ENCODE assay signal across 9 mouse cellular contexts in the genomic region with DNA sequence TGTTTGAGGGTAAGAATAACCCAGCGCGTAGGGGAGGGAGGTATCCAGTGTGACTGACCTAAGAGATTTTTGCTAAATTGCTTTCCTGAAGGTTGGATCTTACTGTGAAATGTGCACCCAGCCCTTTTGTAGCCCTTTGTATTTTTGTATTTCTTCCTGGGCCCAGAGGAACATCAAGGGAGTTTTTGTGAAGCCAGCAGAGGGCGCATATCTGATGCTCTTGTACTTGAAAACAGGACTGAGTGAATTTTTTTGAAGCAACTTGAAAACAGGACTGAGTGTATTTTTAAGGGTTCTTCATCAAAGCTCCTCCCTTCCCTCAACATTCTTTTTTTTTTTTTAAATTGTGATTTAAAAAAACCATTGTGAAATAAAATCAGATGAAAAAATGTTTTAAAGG.
A peak's percentile ranks its signal among the peaks of the same experiment; 100 is the strongest.
DNase-seq lines count a peak whose midpoint lies in the region; ATAC-seq lines count a peak whose summit lies in the region.
"Had no signal": no experiment of that assay in that cellular context is flagged by ENCODE, and none has a peak within 500 bp of the region (broad histone marks: within the 10 kb centered on the region; RNA-seq: fewer than 3 reads in every experiment).

No protein-coding gene starts in this region.

- 81% methylated on average over 3 of the region's 3 CpGs for WGBS in midbrain, embryonic 14.5 days
- 84% methylated on average over 3 of the region's 3 CpGs for WGBS in midbrain, embryonic 16.5 days

- peaks cover 12% of the 10 kb centered on the region; the same call in 1 of the 2 replicates for H3K4me1 ChIP-seq in midbrain, embryonic 14.5 days (ENCODE audit: control insufficient read depth, insufficient read depth, low read length)
- peaks cover 24% of the 10 kb centered on the region for H3K4me1 ChIP-seq in midbrain, embryonic 16.5 days (ENCODE audit: control insufficient read depth, insufficient read depth, low read length)

- no peaks in the 10 kb centered on the region for H3K27me3 ChIP-seq in midbrain, embryonic 14.5 days (ENCODE audit: control insufficient read depth, insufficient read depth, low read length)
- no peaks in the 10 kb centered on the region for H3K27me3 ChIP-seq in midbrain, embryonic 16.5 days (ENCODE audit: control insufficient read depth, insufficient read depth, low read depth, low read length)
- H3K27me3 ChIP-seq: liver, embryonic 15.5 days had no signal

- H3K36me3 ChIP-seq in midbrain, embryonic 14.5 days (ENCODE audit: control insufficient read depth, insufficient read depth, low read length), result no peaks in the 10 kb centered on the region
- no peaks in the 10 kb centered on the region for H3K36me3 ChIP-seq in midbrain, embryonic 16.5 days (ENCODE audit: control insufficient read depth, insufficient read depth, low read length)
- H3K36me3 ChIP-seq: liver, embryonic 15.5 days had no signal

- no peak overlapping the region for H3K4me3 ChIP-seq in midbrain, embryonic 14.5 days (replicated peaks; ENCODE audit: low read depth, low read length)
- no peak overlapping the region for H3K4me3 ChIP-seq in midbrain, embryonic 16.5 days (ENCODE audit: low read depth, low read length)
- H3K4me3 ChIP-seq: liver, embryonic 15.5 days had no signal

- no peak overlapping the region for H3K9ac ChIP-seq in midbrain, embryonic 14.5 days (replicated peaks; ENCODE audit: low read length)
- H3K9ac ChIP-seq in midbrain, embryonic 16.5 days (ENCODE audit: low read depth, low read length), result no peak overlapping the region
- H3K9ac ChIP-seq: liver, embryonic 15.5 days had no signal

- no peak overlapping the region for H3K27ac ChIP-seq in midbrain, embryonic 14.5 days (replicated peaks; ENCODE audit: low read depth, low read length)
- H3K27ac ChIP-seq in midbrain, embryonic 16.5 days (ENCODE audit: low read length), result no peak overlapping the region
- H3K27ac ChIP-seq: liver, embryonic 15.5 days had no signal

- H3K9me3 ChIP-seq in midbrain, embryonic 14.5 days (ENCODE audit: control insufficient read depth, low read length), result no peaks in the 10 kb centered on the region
- no peaks in the 10 kb centered on the region for H3K9me3 ChIP-seq in midbrain, embryonic 16.5 days (replicated peaks; ENCODE audit: control insufficient read depth, low read length, poor library complexity, severe bottlenecking)
- H3K9me3 ChIP-seq: liver, embryonic 15.5 days had no signal

- intact Hi-C loops in gastrocnemius, postnatal 36 days (cut with DNase I), result loop anchor here (10.0 kb wide), 1 partner anchor 340 kb away; no protein-coding TSS in a partner anchor

- H3K4me2 ChIP-seq in midbrain, embryonic 14.5 days (ENCODE audit: low read length), result no peak overlapping the region
- H3K4me2 ChIP-seq in midbrain, embryonic 16.5 days (ENCODE audit: low read length), result no peak overlapping the region
- H3K4me2 ChIP-seq: liver, embryonic 15.5 days had no signal

- peak; percentile 54 for DNase-seq in embryo, embryonic 10.5 days (ENCODE audit: low spot score)
- DNase-seq in embryo, embryonic 9.5 days (ENCODE audit: extremely low spot score), result no peak
- peak; percentile 46 for DNase-seq in midbrain, embryonic 14.5 days
- peak; percentile 24 for DNase-seq in c-Kit-positive CD71-positive TER-119-positive erythroid progenitor cells, embryonic 14.5 days (ENCODE audit: low spot score)
- peak; percentile 72 for DNase-seq in naive thymus-derived CD4-positive, alpha-beta T cell, adult 2 months (ENCODE audit: low read depth)
- DNase-seq in gastrocnemius, postnatal 36 days, result no peak
- DNase-seq in gastrocnemius, adult 8-10 months (ENCODE audit: low spot score in 2 of 2), result no peak

- ATAC-seq in midbrain, embryonic 14.5 days (ENCODE audit: low FRiP score, low TSS enrichment), result no peak
- no peak for ATAC-seq in midbrain, embryonic 16.5 days

Comparison
In these comparisons a context has a peak if more than half of its experiments do, and no peak if none do; other contexts are left out.
1. DNase-seq: peak in embryo, embryonic 10.5 days (single experiment), midbrain, embryonic 14.5 days (single experiment), c-Kit-positive CD71-positive TER-119-positive erythroid progenitor cells, embryonic 14.5 days (single experiment) and naive thymus-derived CD4-positive, alpha-beta T cell, adult 2 months (single experiment); none in embryo, embryonic 9.5 days (single experiment), gastrocnemius, postnatal 36 days (0 of 2) and gastrocnemius, adult 8-10 months (0 of 2).